Mouse (Mus musculus): ENCODE measurements around the gene Ttc7b.

DNA sequence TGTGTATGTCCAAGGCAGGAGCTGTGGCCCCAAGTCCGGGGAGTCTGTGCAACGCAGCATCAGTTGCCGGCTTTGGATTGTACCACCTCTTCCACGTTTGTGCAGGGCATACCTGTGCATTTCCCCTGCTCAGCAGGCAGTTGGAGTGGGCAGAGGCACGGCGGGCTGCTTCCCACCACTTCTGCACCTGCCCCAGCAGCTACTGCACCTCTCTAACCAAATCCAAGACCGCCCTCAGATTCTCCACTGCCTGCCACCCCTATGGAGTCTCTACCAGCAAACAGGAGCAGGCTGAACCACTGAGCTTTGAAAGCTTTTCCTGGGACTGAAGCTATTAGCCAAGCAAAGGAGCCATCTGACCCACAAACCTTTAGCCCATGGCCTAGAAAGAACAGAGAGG is 30.8 kb downstream of the Ttc7b start:
- TF ChIP-seq CTCF (IDR thresholded peaks at IDR 0.05; ENCODE audit: insufficient read depth, low read depth, low read length) (no peak), POLR2A (IDR thresholded peaks at IDR 0.05; ENCODE audit: insufficient read depth, low read depth, low read length) (no peak)
